Mouse (Mus musculus): ENCODE measurements around the gene Tkfc. TPM values are rescaled to one million over a fixed set of nuclear protein-coding genes. Genes with fewer than 3 reads are reported as not detected.

Tkfc gene
- polyA plus RNA-seq, 1 experiment: 5.4 TPM

DNA sequence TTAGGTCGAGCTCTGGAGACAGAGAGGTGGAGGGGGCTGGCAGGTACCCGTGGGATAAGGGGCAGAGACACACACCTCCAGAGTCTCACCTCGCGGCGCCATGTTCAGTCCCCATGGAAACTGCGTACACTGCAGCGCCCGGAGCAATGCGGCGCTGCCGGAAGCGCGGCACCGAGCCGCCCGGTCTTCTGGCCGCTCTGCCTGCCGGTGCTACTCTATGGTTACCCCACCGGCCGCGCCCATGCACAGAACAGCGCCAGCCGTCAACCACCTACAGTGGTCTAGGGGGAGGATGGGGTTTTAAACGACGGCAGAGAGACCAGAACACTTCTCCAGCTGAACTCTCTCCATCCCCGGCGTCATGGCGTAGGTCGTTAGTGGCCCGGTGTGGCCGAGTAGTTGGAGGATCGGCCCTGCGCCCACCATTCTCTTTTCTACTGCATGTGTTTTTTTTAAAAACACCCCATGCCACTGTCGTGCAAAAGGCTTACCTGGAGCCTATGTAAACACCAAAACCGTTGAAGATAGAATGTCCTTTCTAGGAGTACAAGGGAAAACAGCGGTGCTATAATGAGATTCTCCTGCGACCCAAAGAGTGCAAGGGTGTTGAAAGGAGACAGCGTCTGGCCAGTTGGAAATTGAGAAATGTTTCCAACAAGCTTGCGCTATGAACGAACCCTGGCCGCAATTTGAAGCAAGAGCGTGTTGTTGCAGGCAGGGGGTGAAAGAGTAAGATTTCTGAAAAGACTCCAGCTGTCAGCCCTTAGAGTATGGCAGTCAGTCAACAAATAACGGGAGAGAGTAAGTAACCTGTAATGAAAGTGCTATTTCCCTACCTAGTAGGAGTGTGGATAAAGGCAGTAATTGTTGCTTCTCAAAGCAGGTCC is 49.6 kb downstream of the Tkfc start, which contains the start of gene Tmem216:
Tmem216 (minus strand) TSS at position 615 of the 887 bp plus-strand sequence.
- no peaks in the 10 kb centered on the region; the same call in 1 of the 2 replicates for H3K4me1 ChIP-seq (ENCODE audit: control insufficient read depth, insufficient read depth, insufficient read length)
- peak within 1 kb of the TSS; percentile 67 for H3K4me3 ChIP-seq (ENCODE audit: extremely low read depth, insufficient read depth, insufficient read length)
- DNase-seq (ENCODE audit: low read depth in 1 of 2, low spot score in 2 of 2): peak; percentile 61 to 87
- H3K27ac ChIP-seq (ENCODE audit: insufficient read depth, low read length): peak within 1 kb of the TSS; percentile 73
- no peaks in the 10 kb centered on the region for H3K27me3 ChIP-seq (ENCODE audit: control insufficient read depth, insufficient read depth, low read length)
- no peaks in the 10 kb centered on the region for H3K36me3 ChIP-seq (ENCODE audit: control insufficient read depth, insufficient read depth, low read length)
- WGBS: 3% methylated on average over 43 of the region's 43 CpGs
- TF ChIP-seq CTCF (IDR thresholded peaks at IDR 0.05; ENCODE audit: extremely low read depth, insufficient read depth, insufficient read length, insufficient replicate concordance) (no peak), POLR2A (IDR thresholded peaks at IDR 0.05; ENCODE audit: low read depth, low read length) (peak; percentile 62)

DNA sequence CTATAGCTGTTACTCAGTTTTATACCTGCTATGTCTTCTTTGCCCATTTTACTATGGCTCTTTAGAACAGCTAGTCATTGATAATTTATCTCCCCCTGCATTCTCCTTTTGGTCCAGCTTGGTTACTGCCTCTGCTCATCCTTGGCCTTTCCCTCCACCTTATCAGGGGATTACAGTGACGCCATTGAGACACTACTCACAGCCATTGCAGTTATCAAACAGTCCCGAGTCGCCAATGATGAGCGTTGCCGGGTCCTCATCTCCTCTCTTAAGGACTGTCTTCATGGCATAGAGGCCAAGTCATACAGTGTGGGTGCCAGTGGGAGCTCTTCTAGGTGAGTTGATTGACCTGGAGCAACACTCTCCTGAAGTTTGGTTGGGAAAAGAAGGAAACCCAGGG is 66.0 kb downstream of the Tkfc start:
- Histone ChIP-seq H3K27me3 (ENCODE audit: control insufficient read depth, insufficient read depth, low read length) (no peaks in the 10 kb centered on the region), H3K27ac (ENCODE audit: insufficient read depth, low read length) (no peak overlapping the region), H3K4me1 (ENCODE audit: control insufficient read depth, insufficient read depth, insufficient read length) (no peaks in the 10 kb centered on the region), H3K36me3 (ENCODE audit: control insufficient read depth, insufficient read depth, low read length) (peaks cover 50% of the 10 kb centered on the region), H3K4me3 (ENCODE audit: extremely low read depth, insufficient read depth, insufficient read length) (no peak overlapping the region)
- WGBS: 80% methylated on average over 5 of the region's 5 CpGs
- TF ChIP-seq POLR2A (IDR thresholded peaks at IDR 0.05; ENCODE audit: low read depth, low read length) (no peak), CTCF (IDR thresholded peaks at IDR 0.05; ENCODE audit: extremely low read depth, insufficient read depth, insufficient read length, insufficient replicate concordance) (no peak)
- no peak for DNase-seq (ENCODE audit: low read depth in 1 of 2, low spot score in 2 of 2)

Other genes starting within 250 kb of the Tkfc start
- 0.29 and 0.31 TPM in 2 replicates for gene Syt7, start 216.6 kb downstream of the Tkfc start, polyA plus RNA-seq (2012; rRNA removed)
- gene Lrrc10b, start 148.2 kb downstream of the Tkfc start, polyA plus RNA-seq (2012; rRNA removed): 0.11 and 0.16 TPM in 2 replicates
- gene Ppp1r32, start 122.7 kb downstream of the Tkfc start, polyA plus RNA-seq (2012; rRNA removed): 0.55 and 1.2 TPM in 2 replicates
- gene Cpsf7, start 80.4 kb downstream of the Tkfc start, polyA plus RNA-seq (2012; rRNA removed): 39.9 and 42.3 TPM in 2 replicates
- 16.9 and 20.1 TPM in 2 replicates for gene Sdhaf2, start 79.5 kb downstream of the Tkfc start, polyA plus RNA-seq (2012; rRNA removed)
- 6.9 and 8.5 TPM in 2 replicates for gene Tmem216, start 49.4 kb downstream of the Tkfc start, polyA plus RNA-seq (2012; rRNA removed)
- 214 and 230 TPM in 2 replicates for gene Cyb561a3, start 28.5 kb downstream of the Tkfc start, polyA plus RNA-seq (2012; rRNA removed)
- gene Tmem138, start 28.3 kb downstream of the Tkfc start, polyA plus RNA-seq (2012; rRNA removed): 7.3 and 8.6 TPM in 2 replicates
- 53.3 and 59.0 TPM in 2 replicates for gene Ddb1, start 327 bp downstream of the Tkfc start, polyA plus RNA-seq (2012; rRNA removed)
- 0.07 and 0.21 TPM in 2 replicates for gene Vwce, start 28.6 kb upstream of the Tkfc start, polyA plus RNA-seq (2012; rRNA removed)
- gene Pga5, start 72.4 kb upstream of the Tkfc start, polyA plus RNA-seq (2012; rRNA removed): not detected in 2 replicates
- gene Vps37c, start 83.1 kb upstream of the Tkfc start, polyA plus RNA-seq (2012; rRNA removed): 19.7 and 22.0 TPM in 2 replicates
- gene Cd5, start 133.3 kb upstream of the Tkfc start, polyA plus RNA-seq (2012; rRNA removed): 35.2 and 41.1 TPM in 2 replicates
- 41.0 and 47.0 TPM in 2 replicates for gene Cd6, start 224.4 kb upstream of the Tkfc start, polyA plus RNA-seq (2012; rRNA removed)
- gene Slc15a3, start 234.1 kb upstream of the Tkfc start, polyA plus RNA-seq (2012; rRNA removed): 39.7 and 45.4 TPM in 2 replicates

Data from spleen, adult 2 months (tissue).